Mouse (Mus musculus): ENCODE measurements around the gene Ntng1.
"Not testable (repeated sequence)": the region's sequence is repeated elsewhere in the genome, so short reads cannot be mapped to it uniquely, and the experiment has no call there.

Gene Ntng1

GRCm38 (mm10) chr3:109781917-109782288 is 361.9 kb downstream of the Ntng1 start:
- DNase-seq (ENCODE audit: low spot score in 2 of 2): no peak

GRCm38 (mm10) chr3:109775200-109775599 is 368.6 kb downstream of the Ntng1 start:
- DNase-seq (ENCODE audit: low spot score in 2 of 2): no peak

GRCm38 (mm10) chr3:109772120-109772519 is 371.7 kb downstream of the Ntng1 start:
- DNase-seq (ENCODE audit: low spot score in 2 of 2): no peak

- no peak for DNase-seq (ENCODE audit: low spot score in 2 of 2)
Measured at GRCm38 (mm10) chr3:109766939-109767338, 376.9 kb downstream of the Ntng1 start.

- DNase-seq (ENCODE audit: low spot score in 2 of 2): no peak
Measured at GRCm38 (mm10) chr3:109765608-109766007, 378.2 kb downstream of the Ntng1 start.

GRCm38 (mm10) chr3:109765141-109765540 is 378.7 kb downstream of the Ntng1 start:
- no peak for DNase-seq (ENCODE audit: low spot score in 2 of 2)

- no peak for DNase-seq (ENCODE audit: low spot score in 2 of 2)
Measured at GRCm38 (mm10) chr3:109756426-109756825, 387.4 kb downstream of the Ntng1 start.

- not testable (repeated sequence) for DNase-seq (ENCODE audit: low spot score in 2 of 2)
Measured at GRCm38 (mm10) chr3:109747593-109747992, 396.2 kb downstream of the Ntng1 start.

GRCm38 (mm10) chr3:109740466-109741102 is 403.2 kb downstream of the Ntng1 start:
- no peak for DNase-seq (ENCODE audit: low spot score in 2 of 2)

- no peak for DNase-seq (ENCODE audit: low spot score in 2 of 2)
Measured at GRCm38 (mm10) chr3:109732327-109733182, 411.3 kb downstream of the Ntng1 start.

- no peak for DNase-seq (ENCODE audit: low spot score in 2 of 2)
Measured at GRCm38 (mm10) chr3:109731592-109732230, 412.1 kb downstream of the Ntng1 start.

Measured in natural killer cell, adult 2 months (primary cell).